Mouse (Mus musculus) kidney, adult 8-10 months (tissue): ENCODE results near the gene Rtn2.

ENCODE experiments used
- DNase-seq, 2 experiments: peaks; one replicate each; pipeline ENCODE4 v3.0.0; 2022

The Rtn2 gene

DNA sequence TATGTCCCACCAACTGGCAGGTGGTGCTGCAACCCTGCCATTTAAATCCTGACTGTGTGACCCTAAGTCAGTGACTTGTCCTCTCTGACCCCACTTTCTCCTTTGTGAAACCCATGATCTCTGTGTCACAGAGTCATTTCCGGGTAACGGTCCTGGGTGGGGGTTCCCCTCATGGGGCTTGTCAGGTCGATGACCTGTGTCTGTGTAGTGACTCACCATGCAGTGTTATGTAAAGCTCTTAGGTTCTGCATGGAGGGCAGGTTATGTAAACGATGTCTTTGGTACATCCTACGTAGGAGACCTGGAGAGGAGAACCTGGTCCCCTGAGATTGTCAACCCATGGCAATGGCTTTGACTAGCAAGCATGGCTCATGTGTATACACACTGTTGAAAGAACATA lies 39.0 kb downstream of the Rtn2 start:
- no peak for DNase-seq

- DNase-seq: no peak
Observed at GRCm38 (mm10) chr7:19322489-19322888, 40.1 kb downstream of the Rtn2 start.

DNA sequence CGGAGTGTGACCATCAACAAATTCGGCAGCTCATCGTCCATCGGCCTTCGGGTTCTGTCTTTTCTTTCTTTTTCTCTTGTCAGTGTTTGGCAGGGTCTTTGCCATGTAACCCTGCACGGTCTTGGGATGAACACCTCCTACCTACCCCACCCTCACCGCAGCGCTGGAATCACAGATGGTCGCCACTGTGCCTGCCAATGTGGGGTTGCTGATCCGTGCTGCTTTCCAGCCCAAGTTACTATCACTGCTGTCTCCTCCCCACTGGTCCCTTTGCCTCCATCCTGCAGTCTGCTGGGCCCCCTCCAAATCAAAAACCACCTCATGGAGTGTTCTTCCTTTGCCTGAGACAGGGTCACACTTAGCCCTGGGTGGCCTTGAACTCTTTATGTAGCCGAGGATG lies 41.8 kb downstream of the Rtn2 start:
- no peak for DNase-seq

- DNase-seq: no peak
Observed at GRCm38 (mm10) chr7:19325262-19326199, 43.1 kb downstream of the Rtn2 start.

- peak; percentile 84 to 89 for DNase-seq
Observed at GRCm38 (mm10) chr7:19326359-19326758, 43.9 kb downstream of the Rtn2 start.

- peak; percentile 91 to 92 for DNase-seq
Observed at GRCm38 (mm10) chr7:19327128-19327527, 44.7 kb downstream of the Rtn2 start.

DNA sequence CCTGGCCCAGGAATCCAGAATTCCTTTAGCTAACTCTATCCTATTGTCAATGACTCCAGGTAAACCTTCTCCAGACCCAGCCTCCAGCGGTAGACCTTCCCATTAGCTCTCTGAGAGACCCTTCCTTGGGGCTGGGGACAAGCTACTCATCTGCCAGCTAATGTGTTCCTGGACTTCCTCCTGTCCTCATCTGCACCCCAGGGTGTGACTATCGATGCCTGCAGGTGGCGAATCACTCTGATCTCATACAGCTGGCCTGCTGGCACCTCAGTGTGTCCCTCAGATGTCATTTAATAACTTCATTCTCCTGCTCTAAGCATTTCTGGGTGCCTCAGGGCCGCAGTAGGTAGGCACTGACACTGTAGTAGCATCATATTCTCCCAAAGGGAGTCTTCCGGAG lies 45.4 kb downstream of the Rtn2 start:
- no peak for DNase-seq

GRCm38 (mm10) chr7:19328425-19328824 lies 46.0 kb downstream of the Rtn2 start:
- no peak for DNase-seq

- DNase-seq: no peak
Observed at GRCm38 (mm10) chr7:19331910-19332309, 49.5 kb downstream of the Rtn2 start.

- DNase-seq: peak; percentile 45 to 57
Observed at GRCm38 (mm10) chr7:19332709-19333352, 50.4 kb downstream of the Rtn2 start.

DNA sequence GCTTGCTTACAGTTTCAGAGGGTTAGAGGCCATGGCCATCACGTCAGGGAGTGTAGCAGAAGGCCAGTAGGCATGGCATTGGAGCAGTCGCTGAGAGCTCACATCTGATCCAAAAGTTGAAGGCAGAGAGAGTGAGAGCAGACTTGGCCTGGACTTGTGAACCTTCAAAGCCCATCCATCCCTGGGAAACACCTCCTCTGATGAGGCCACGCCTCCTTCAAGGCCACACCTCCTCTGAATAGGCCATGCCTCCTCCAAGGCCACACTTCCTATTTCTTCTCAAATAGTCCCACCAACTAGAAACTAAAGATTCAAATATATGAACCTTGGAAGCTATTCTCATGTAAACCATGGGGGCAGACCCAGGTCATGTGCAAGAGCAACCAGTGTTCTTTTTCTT lies 53.2 kb downstream of the Rtn2 start:
- DNase-seq: peak; percentile 45 to 62

DNA sequence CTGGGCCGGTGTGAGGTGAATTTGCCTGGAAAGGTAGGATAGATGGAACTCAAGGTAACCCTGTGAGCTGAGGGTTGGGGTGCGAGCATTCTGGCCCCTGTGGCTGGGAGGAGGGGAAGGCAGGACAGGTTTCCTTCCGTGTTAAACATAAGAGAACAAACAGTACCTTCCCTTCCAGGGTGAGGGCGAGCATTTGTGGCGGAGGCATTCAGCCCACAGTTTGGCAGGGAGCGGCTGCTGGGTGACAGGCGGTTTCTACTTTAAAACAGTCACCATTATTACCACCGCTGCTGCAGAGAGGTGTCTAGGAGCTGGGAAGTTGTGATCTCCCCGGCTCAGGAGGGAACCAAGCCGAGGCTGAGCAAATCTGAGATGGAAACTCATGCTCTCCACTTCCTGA lies 54.7 kb downstream of the Rtn2 start:
- DNase-seq: no peak

GRCm38 (mm10) chr7:19338060-19338459 lies 55.6 kb downstream of the Rtn2 start:
- DNase-seq: no peak

DNA sequence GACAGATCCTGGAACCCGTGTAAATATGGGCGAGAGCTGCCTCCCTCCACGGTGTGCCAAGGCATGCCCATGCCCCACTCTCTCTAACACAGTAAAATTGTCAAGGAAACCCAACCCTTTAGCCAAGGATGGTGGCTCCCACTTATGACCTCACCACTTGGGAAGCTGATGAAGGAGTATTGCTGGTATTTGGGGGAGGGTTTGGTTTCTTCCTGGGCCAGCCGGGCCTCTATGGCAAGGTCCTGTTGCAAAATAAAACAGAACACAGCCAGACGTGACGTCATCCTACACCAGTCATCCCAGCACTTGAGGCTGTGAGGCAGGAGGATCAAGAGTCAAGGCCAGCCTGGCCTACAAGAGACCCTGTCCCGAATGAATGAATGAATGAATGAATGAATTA lies 56.2 kb downstream of the Rtn2 start:
- DNase-seq: no peak

DNA sequence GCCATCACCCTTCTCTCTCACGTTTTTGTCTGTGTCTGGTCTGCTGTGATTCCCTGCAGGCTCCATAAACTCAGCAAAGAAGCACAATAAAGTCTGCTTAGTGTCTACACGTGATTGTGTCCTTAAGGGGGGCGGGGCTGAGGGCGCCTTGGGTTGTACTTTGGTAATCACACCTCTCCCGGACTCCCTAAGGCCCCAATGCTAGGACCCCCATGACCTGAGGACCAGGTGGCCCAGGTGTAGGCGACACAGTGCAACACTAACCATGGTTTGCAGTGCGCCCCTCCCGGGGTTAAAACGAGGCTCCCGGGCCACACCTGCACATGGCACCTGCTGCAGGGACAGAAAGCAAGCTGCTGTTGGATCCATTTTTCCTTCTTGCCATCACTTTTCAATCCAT lies 58.8 kb downstream of the Rtn2 start:
- DNase-seq: no peak

GRCm38 (mm10) chr7:19341761-19342409 lies 59.5 kb downstream of the Rtn2 start:
- no peak for DNase-seq

- peak; percentile 77 to 89 for DNase-seq
Observed at GRCm38 (mm10) chr7:19342481-19343027, 60.1 kb downstream of the Rtn2 start.

- peak; percentile 47 to 75 for DNase-seq
Observed at GRCm38 (mm10) chr7:19343210-19343808, 60.9 kb downstream of the Rtn2 start.

GRCm38 (mm10) chr7:19344237-19344847 lies 61.9 kb downstream of the Rtn2 start, which contains the start of gene Ercc1:
Ercc1 (plus strand) TSS chr7:19344778.
- no peak for DNase-seq

- DNase-seq: peak; percentile 98 to 99
Observed at GRCm38 (mm10) chr7:19344938-19345471, 62.6 kb downstream of the Rtn2 start.
